22 mouse cellular contexts compared by ENCODE assay signal in the genomic region with DNA sequence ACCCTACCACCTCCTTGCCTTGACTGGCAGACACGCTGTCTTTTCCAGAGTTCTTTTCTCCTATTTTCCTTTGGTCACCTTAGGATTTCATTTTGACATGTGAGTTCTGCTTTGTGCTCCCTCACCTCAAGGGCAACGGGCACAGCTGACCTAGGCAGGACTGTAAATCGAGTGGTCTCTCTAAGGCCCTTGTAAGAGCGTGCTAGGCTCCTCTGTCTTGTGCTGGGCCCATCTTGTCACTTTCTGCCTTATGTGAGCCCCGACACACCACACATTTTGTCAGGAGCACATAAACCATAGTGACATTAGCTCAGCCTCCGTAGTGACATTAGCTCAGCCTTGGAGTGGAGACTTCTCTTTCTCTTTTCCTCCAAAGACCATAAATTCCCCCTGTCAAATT.
DNase-seq lines count a peak whose midpoint lies in the region; ATAC-seq and TF ChIP-seq lines count a peak whose summit lies in the region.
"Had no signal": no experiment of that assay in that cellular context is flagged by ENCODE, and none has a peak within 500 bp of the region (broad histone marks: within the 10 kb centered on the region; RNA-seq: fewer than 3 reads in every experiment).

No protein-coding gene starts in this region.

- no peaks in the 10 kb centered on the region for H3K27me3 ChIP-seq in kidney, postnatal 0 days (ENCODE audit: insufficient read depth, low read length)
- H3K27me3 ChIP-seq in limb, embryonic 10.5 days (ENCODE audit: low read depth, poor library complexity, severe bottlenecking), result no peaks in the 10 kb centered on the region
- H3K27me3 ChIP-seq: embryonic facial prominence, embryonic 13.5 days; embryonic facial prominence, embryonic 15.5 days; forebrain, embryonic 12.5 days had no signal

- no peak overlapping the region for H3K9ac ChIP-seq in kidney, postnatal 0 days (ENCODE audit: low read depth, low read length)
- H3K9ac ChIP-seq: embryonic facial prominence, embryonic 13.5 days; embryonic facial prominence, embryonic 15.5 days; forebrain, embryonic 12.5 days had no signal

- no peaks in the 10 kb centered on the region for H3K36me3 ChIP-seq in kidney, postnatal 0 days (ENCODE audit: insufficient read depth, low read length)
- H3K36me3 ChIP-seq in limb, embryonic 10.5 days, result no peaks in the 10 kb centered on the region
- H3K36me3 ChIP-seq: embryonic facial prominence, embryonic 13.5 days; embryonic facial prominence, embryonic 15.5 days; forebrain, embryonic 10.5 days; forebrain, embryonic 12.5 days had no signal

- no peak overlapping the region for H3K4me3 ChIP-seq in kidney, postnatal 0 days (replicated peaks; ENCODE audit: low read depth, low read length)
- no peak overlapping the region for H3K4me3 ChIP-seq in limb, embryonic 10.5 days
- H3K4me3 ChIP-seq: embryonic facial prominence, embryonic 13.5 days; embryonic facial prominence, embryonic 15.5 days; erythroblast, embryonic 14.5 days; forebrain, embryonic 10.5 days; forebrain, embryonic 12.5 days had no signal

- no peaks in the 10 kb centered on the region for H3K9me3 ChIP-seq in kidney, postnatal 0 days (replicated peaks; ENCODE audit: low read length)
- H3K9me3 ChIP-seq in limb, embryonic 10.5 days (replicated peaks), result no peaks in the 10 kb centered on the region
- H3K9me3 ChIP-seq: embryonic facial prominence, embryonic 13.5 days; embryonic facial prominence, embryonic 15.5 days had no signal

- 38% methylated on average over 6 of the region's 6 CpGs for WGBS in kidney, postnatal 0 days
- 32% methylated on average over 6 of the region's 6 CpGs for WGBS in limb, embryonic 10.5 days

- H3K4me1 ChIP-seq in kidney, postnatal 0 days (replicated peaks; ENCODE audit: insufficient read depth, low read length), result no peaks in the 10 kb centered on the region
- H3K4me1 ChIP-seq in limb, embryonic 10.5 days, result peaks cover 32% of the 10 kb centered on the region
- H3K4me1 ChIP-seq: embryonic facial prominence, embryonic 13.5 days; embryonic facial prominence, embryonic 15.5 days had no signal

- H3K4me2 ChIP-seq in kidney, postnatal 0 days (ENCODE audit: low read length), result no peak overlapping the region
- H3K4me2 ChIP-seq: embryonic facial prominence, embryonic 13.5 days; embryonic facial prominence, embryonic 15.5 days; forebrain, embryonic 12.5 days had no signal

- no peak for ATAC-seq in kidney, postnatal 0 days (replicated peaks; ENCODE audit: low FRiP score, low read depth)
- ATAC-seq: forebrain, embryonic 14.5 days; forebrain, embryonic 16.5 days had no signal

- TF ChIP-seq CTCF in kidney, postnatal 0 days (IDR thresholded peaks at IDR 0.05; ENCODE audit: low read depth), result no peak

- H3K27ac ChIP-seq in kidney, postnatal 0 days, result no peak overlapping the region
- H3K27ac ChIP-seq in limb, embryonic 10.5 days, result peak overlapping the region; percentile 58; the same call in 1 of the 2 replicates
- H3K27ac ChIP-seq: embryonic facial prominence, embryonic 13.5 days; embryonic facial prominence, embryonic 15.5 days; forebrain, embryonic 10.5 days; forebrain, embryonic 12.5 days had no signal

- peak; percentile 13 for DNase-seq in embryo, embryonic 10.5 days (ENCODE audit: low spot score)
- DNase-seq in embryo, embryonic 9.5 days (ENCODE audit: extremely low spot score), result no peak
- peak; percentile 29 for DNase-seq in kidney, postnatal 0 days (ENCODE audit: low spot score)
- no peak for DNase-seq in kidney, adult 11 months
- DNase-seq in forelimb bud, embryonic 11.5 days (ENCODE audit: low read depth, low spot score), result peak; percentile 27
- DNase-seq in limb, embryonic 10.5 days (ENCODE audit: low spot score), result peak; percentile 42
- DNase-seq in gastrocnemius, adult 18-20 months (ENCODE audit: low spot score), result no peak
- DNase-seq: adrenal gland, adult 8-10 months; adrenal gland, postnatal 14 days; cerebellum, adult 11 months; cerebellum, adult 18-20 months; cerebellum, adult 8-10 months; cerebellum, adult 9-11 months; cerebellum, postnatal 14 days; cerebellum, postnatal 36 days had no signal

Comparison
In these comparisons a context has a peak if more than half of its experiments do, and no peak if none do; other contexts are left out.
1. DNase-seq: peak in embryo, embryonic 10.5 days (single experiment), kidney, postnatal 0 days (single experiment), forelimb bud, embryonic 11.5 days (single experiment) and limb, embryonic 10.5 days (single experiment); none in embryo, embryonic 9.5 days (single experiment), kidney, adult 11 months (single experiment) and gastrocnemius, adult 18-20 months (single experiment).